Mouse (Mus musculus) c-Kit-positive CD71-negative TER-119-negative erythroid progenitor cells, embryonic 14.5 days (primary cell): ENCODE results near the gene Grrp1.
"Not testable (repeated sequence)": the region's sequence is repeated elsewhere in the genome, so short reads cannot be mapped to it uniquely, and the experiment has no call there.

Source experiments
- DNase-seq: peaks from one replicate; pipeline ENCODE4 v3.0.0-alpha.2; 2013; ENCODE audit warnings: low read depth

The Grrp1 gene

DNA sequence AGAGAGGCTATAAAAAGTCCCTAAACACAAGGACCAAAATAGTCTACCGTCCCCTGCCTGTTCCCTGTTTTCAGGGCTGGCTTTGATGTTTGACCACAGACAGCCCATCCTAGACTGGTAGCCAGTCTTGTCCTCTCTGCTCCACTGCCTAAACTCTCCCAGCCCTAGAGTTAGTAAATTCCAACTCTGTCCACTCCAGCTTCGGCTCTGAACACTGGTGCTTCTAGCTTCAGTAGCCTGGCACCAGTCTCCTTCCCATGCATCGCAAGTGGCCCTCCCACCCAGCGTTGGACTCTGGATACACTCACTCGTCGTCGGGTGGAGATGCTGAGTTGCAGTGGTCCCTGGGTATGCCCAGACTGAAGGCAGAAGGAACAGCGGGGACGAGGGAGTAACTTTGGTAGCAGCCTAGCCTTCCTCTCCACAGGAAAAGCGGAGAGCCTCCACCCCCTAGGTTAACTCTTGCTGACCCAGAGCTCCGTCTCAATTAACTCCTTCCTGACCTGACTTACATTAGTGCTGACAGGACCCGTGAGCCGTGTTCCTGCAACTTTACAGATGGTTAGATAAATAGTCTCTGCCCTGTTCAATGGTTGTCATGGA is at the start of gene Grrp1:
TSS of gene Grrp1 (minus strand) at position 385 of the 603 bp plus-strand sequence.
- DNase-seq = no peak

DNA sequence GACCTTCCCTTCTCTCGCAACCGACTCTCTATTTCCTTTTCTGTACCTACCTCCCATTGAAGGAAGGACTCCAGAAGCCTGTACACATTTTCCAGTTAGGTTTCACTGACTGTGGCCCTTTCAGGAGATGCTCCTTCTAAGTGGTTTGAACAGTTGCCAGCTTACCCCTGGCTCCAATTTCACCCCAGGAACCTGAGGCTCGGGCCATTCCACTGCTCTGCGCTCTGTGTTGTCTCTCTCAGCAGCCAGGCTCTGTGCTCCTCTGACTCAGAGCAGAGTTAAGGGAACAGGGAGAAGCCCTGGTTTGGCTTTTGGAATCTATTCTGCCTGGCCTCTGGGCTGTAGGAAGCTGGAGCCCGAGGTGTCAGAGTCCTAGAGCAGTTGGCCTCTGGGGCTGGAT is 48.2 kb upstream of the Grrp1 start:
- no peak for DNase-seq

- DNase-seq = no peak
Measured at GRCm38 (mm10) chr4:134300316-134300715, 46.4 kb upstream of the Grrp1 start.

- DNase-seq = no peak
Measured at GRCm38 (mm10) chr4:134299498-134299810, 45.5 kb upstream of the Grrp1 start.

- no peak for DNase-seq
Measured at GRCm38 (mm10) chr4:134298626-134299497, 45.0 kb upstream of the Grrp1 start.

DNA sequence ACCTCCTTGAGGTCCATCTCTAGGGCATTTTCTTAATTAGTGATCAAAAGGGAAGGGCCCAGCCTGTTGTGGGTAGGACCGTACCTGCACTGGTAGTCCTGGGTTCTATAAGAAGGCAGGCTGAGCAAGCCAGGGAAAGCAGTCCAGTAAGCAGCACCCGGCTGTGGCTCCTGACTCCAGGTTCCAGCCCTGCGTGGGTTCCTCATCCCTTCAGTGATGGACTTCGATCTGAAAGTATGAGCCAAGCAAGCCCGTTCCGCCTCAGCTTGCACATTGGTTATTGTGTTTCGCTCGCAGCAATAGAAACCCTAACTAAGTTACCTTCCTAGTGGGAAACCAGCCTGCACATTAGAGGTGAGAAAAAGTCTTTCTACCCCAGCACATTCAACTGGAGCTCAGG is 43.5 kb upstream of the Grrp1 start:
- DNase-seq = no peak

- DNase-seq = no peak
Measured at GRCm38 (mm10) chr4:134296523-134296922, 42.6 kb upstream of the Grrp1 start.

DNA sequence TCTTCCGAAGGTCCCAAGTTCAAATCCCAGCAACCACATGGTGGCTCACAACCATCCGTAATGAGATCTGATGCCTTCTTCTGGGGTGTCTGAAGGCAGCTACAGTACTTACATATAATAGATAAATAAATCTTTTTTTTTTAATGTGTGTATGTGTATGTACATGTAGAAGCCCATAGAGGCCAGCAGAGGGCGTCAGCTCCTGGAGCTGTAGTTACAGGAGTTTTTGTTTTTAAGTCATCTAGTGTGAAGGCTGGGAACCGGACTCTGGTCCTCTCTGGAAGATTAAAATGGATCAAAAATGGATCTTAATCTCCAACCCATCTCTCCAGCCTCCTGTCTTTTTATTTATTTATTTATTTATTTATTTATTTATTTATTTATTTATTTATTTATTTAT is 42.2 kb upstream of the Grrp1 start:
- DNase-seq = not testable (repeated sequence)

- no peak for DNase-seq
Measured at GRCm38 (mm10) chr4:134293692-134294163, 39.8 kb upstream of the Grrp1 start.

- no peak for DNase-seq
Measured at GRCm38 (mm10) chr4:134293061-134293691, 39.3 kb upstream of the Grrp1 start.

GRCm38 (mm10) chr4:134292067-134292466 is 38.2 kb upstream of the Grrp1 start:
- DNase-seq = peak; percentile 72

DNA sequence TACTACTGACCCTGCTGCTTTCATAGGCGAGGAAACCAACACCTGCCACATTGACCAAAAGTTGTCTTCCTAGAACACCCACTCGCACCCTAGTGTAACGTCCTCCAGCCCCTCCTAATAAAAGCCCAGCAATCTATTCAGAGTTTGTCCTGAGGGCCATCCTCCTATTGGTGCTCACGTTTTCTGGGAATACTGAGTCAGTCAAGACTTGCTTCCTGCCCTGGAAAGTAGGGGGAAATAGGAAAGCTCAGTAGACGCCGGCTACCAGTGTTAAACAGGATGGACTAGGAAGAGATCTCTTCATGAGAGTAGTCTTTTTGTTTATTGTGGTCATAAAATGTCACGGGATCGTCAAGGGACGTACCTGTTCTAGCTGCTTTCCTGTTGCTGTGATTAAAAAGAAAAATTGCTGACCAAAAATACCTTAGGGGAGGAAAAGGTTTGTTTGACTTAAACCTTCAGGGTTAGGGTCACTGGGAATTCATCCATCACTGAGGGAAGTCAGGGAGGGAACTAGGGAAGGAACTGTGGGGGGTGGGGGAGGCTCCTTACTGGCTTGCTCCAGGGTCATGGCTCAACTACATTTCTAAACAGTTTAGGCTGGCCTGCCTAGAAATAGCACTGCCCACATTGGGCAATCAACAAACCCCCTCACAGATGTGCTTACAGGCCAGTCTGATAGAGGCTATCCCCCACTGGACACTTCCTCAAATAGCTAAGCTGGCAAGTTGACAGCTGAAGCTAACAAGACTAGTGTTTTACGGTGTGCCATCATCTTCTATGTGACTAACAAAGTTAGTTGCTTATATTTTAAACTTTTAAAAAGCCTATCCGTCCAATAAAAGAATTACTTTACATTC is 34.7 kb upstream of the Grrp1 start:
- no peak for DNase-seq

- DNase-seq = peak; percentile 74
Measured at GRCm38 (mm10) chr4:134287575-134288025, 33.7 kb upstream of the Grrp1 start, which contains the start of gene Pdik1l. Gene Pdik1l (minus strand): TSS chr4:134287895.

- peak; percentile 78 for DNase-seq
Measured at GRCm38 (mm10) chr4:134287168-134287564, 33.3 kb upstream of the Grrp1 start.

- DNase-seq = no peak
Measured at GRCm38 (mm10) chr4:134286226-134287167, 32.6 kb upstream of the Grrp1 start.

GRCm38 (mm10) chr4:134284942-134285341 is 31.0 kb upstream of the Grrp1 start:
- no peak for DNase-seq

DNA sequence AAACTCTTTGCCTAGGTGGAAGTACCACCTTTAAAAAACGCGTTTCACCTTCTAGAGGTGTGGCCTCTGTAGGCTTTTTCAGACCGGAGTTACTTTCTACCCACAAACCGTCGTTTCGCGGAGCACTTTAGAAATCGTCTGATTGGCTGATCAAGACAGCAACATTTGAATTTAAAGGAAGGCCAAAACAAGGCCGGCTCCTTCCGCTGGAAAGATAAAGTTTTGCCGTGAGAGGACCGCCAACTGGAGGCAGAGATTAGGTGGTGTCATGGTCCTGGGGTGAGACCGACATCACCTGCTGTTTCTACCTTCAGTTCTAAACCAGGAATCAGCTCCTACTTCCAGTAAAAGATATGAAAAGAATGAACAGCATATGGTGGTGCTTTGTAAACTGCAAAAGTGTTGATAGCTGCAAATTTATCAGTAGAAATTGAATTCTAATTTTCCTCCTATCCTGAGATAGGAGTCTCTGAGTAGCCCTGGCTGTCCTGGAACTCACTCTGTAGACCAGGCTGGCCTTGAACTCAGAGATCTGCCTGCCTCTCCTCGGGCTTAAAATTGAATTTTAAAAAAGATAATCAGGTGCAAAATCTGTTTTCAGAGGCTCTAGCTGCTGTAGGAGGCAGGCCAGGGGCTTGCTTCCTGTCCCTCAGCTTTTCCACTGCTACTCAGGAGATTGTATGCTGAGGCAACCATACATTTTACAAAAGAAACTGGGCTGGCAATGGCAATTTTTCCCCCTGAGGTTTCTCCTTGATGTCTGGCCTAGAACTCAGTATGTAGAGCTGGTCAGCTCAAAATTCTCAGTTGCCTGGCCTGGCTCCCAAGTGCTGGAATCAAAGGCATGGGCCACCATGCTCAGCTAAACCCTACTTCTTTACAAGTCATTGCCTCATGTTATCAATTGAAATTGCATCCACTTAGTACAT is 19.8 kb upstream of the Grrp1 start:
- DNase-seq = peak; percentile 54

GRCm38 (mm10) chr4:134272731-134273416 is 19.0 kb upstream of the Grrp1 start:
- DNase-seq = no peak

- no peak for DNase-seq
Measured at GRCm38 (mm10) chr4:134271979-134272378, 18.1 kb upstream of the Grrp1 start.
